Mouse (Mus musculus): Measurements from ENCODE around the gene Retreg2. TPM values are rescaled to one million over a fixed set of nuclear protein-coding genes. Genes with fewer than 3 reads are reported as not detected.

Gene Retreg2
- polyA plus RNA-seq, 1 experiment from 2014 or later, result 47.7 TPM

DNA sequence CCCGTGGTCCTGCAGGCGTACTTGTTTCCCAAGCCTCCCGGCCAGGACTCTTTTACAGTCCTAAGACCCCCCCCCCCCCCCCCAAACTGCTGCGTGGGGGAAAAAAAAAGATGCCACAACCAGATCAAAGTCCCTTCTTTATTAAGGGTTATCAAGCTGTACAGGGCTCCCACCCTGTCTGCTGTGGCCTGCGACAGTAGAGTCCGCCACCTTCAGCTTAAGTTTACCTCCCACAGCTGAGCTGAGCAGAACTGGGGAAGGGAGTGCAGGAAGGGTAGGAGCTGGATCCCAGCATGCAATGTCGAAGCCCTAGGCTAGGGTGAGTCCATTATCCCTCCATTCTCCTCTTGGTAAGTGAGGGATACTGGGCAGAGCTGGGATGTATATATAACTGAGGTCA lies 38.2 kb downstream of the Retreg2 start:
- Histone ChIP-seq H3K36me3 (ENCODE audit: control insufficient read depth, insufficient read depth, low read length) (peaks cover 32% of the 10 kb centered on the region), H3K9me3 (ENCODE audit: control insufficient read depth, low read depth, low read length) (no peaks in the 10 kb centered on the region), H3K27me3 (ENCODE audit: control insufficient read depth, insufficient read depth, low read length) (no peaks in the 10 kb centered on the region), H3K27ac (ENCODE audit: low read length) (no peak overlapping the region), H3K4me2 (replicated peaks; ENCODE audit: low read depth, low read length) (peak overlapping the region; percentile 87), H3K9ac (replicated peaks; ENCODE audit: low read depth, low read length) (no peak overlapping the region), H3K4me1 (ENCODE audit: control insufficient read depth, insufficient read depth, low read length) (peaks cover 6% of the 10 kb centered on the region), H3K4me3 (ENCODE audit: low read depth, low read length) (peak overlapping the region; percentile 51; the same call in 1 of the 2 replicates)
- no peak for ATAC-seq (ENCODE audit: insufficient number of reproducible peaks, insufficient read depth, low FRiP score, low read depth)
- WGBS, result 22% methylated on average over 7 of the region's 7 CpGs

DNA sequence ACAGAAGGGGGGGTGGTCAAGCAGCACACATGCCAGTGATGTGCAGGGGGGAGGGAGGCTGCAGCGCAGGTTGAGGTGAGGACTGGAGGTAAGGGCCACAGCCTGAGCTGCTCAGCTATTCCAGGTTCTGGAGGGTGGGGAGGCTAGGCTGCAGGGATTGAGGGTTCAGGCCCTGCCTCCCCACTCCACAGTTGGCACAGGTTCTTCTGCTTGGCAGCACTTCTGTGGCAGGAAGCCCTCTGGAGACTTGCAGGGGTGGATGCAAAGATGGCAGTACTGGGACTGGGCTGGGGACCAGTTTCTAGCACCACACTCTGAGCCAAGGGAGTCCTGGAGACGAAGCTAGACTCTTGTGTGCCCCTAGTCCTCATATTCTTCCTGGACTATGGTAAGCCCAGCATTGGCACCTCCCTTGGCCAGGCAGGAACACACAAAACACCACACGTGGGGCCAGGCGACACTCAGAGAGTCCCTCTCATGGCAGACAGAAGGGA lies 38.8 kb downstream of the Retreg2 start:
- ATAC-seq (ENCODE audit: insufficient number of reproducible peaks, insufficient read depth, low FRiP score, low read depth), result no peak
- H3K27me3 ChIP-seq (ENCODE audit: control insufficient read depth, insufficient read depth, low read length), result no peaks in the 10 kb centered on the region
- no peaks in the 10 kb centered on the region for H3K9me3 ChIP-seq (ENCODE audit: control insufficient read depth, low read depth, low read length)
- no peak overlapping the region for H3K9ac ChIP-seq (replicated peaks; ENCODE audit: low read depth, low read length)
- peaks cover 37% of the 10 kb centered on the region for H3K36me3 ChIP-seq (ENCODE audit: control insufficient read depth, insufficient read depth, low read length)
- 84% methylated on average over 4 of the region's 4 CpGs for WGBS
- no peak overlapping the region for H3K27ac ChIP-seq (ENCODE audit: low read length)
- peaks cover 6% of the 10 kb centered on the region for H3K4me1 ChIP-seq (ENCODE audit: control insufficient read depth, insufficient read depth, low read length)
- H3K4me2 ChIP-seq (replicated peaks; ENCODE audit: low read depth, low read length), result no peak overlapping the region
- no peak overlapping the region for H3K4me3 ChIP-seq (ENCODE audit: low read depth, low read length)

DNA sequence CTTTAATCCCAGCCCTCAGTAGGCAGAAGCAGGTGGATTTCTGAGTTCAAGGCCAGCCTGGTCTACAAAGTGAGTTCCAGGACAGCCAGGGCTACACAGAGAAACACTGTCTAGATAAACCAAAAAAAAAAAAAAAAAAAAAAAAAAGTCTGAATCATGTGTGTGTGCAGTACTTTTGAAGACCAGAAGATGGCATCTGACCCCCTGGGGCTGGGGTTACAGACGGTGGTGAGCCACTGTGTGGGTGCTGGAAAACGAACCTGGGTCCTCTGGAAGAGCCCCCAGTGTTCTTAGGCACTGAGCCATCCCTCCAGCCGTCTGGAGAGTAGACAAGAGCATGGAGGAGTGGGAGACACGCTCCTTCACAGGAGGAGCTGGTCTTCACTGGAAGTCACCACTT lies 39.6 kb downstream of the Retreg2 start:
- H3K4me1 ChIP-seq (ENCODE audit: control insufficient read depth, insufficient read depth, low read length), result peaks cover 6% of the 10 kb centered on the region
- H3K4me3 ChIP-seq (ENCODE audit: low read depth, low read length), result no peak overlapping the region
- no peaks in the 10 kb centered on the region for H3K9me3 ChIP-seq (ENCODE audit: control insufficient read depth, low read depth, low read length)
- H3K36me3 ChIP-seq (ENCODE audit: control insufficient read depth, insufficient read depth, low read length), result peaks cover 37% of the 10 kb centered on the region
- no peak overlapping the region for H3K4me2 ChIP-seq (replicated peaks; ENCODE audit: low read depth, low read length)
- no peak overlapping the region for H3K9ac ChIP-seq (replicated peaks; ENCODE audit: low read depth, low read length)
- 74% methylated on average over 4 of the region's 4 CpGs for WGBS
- no peak for ATAC-seq (ENCODE audit: insufficient number of reproducible peaks, insufficient read depth, low FRiP score, low read depth)
- H3K27me3 ChIP-seq (ENCODE audit: control insufficient read depth, insufficient read depth, low read length), result no peaks in the 10 kb centered on the region
- H3K27ac ChIP-seq (ENCODE audit: low read length), result no peak overlapping the region

DNA sequence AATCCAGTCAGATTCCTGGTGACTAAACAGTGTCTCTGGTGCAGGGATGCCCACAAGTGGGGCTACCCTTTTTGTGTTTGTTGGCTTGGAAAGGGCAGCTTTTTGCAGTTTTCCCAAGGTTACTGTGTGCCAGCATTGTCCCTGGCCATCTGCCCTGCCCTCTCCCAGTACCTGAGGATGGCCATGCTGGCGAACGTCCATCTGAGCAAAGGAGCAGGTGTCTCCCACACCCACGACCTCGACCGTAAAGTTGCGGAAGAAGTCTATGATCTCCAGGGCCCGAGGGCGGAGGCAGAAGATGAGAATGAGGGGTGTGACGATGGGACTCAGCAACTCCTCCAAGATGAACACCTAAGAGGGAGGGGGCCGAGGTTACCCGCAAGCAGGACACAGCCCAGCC lies 42.9 kb downstream of the Retreg2 start:
- H3K4me2 ChIP-seq (replicated peaks; ENCODE audit: low read depth, low read length), result no peak overlapping the region
- WGBS, result 94% methylated on average over 11 of the region's 11 CpGs
- H3K9me3 ChIP-seq (ENCODE audit: control insufficient read depth, low read depth, low read length), result no peaks in the 10 kb centered on the region
- ATAC-seq (ENCODE audit: insufficient number of reproducible peaks, insufficient read depth, low FRiP score, low read depth), result no peak
- peaks cover 42% of the 10 kb centered on the region for H3K36me3 ChIP-seq (ENCODE audit: control insufficient read depth, insufficient read depth, low read length)
- H3K9ac ChIP-seq (replicated peaks; ENCODE audit: low read depth, low read length), result no peak overlapping the region
- H3K4me1 ChIP-seq (ENCODE audit: control insufficient read depth, insufficient read depth, low read length), result peaks cover 2% of the 10 kb centered on the region; the same call in 1 of the 2 replicates
- no peak overlapping the region for H3K27ac ChIP-seq (ENCODE audit: low read length)
- H3K4me3 ChIP-seq (ENCODE audit: low read depth, low read length), result no peak overlapping the region
- H3K27me3 ChIP-seq (ENCODE audit: control insufficient read depth, insufficient read depth, low read length), result no peaks in the 10 kb centered on the region

DNA sequence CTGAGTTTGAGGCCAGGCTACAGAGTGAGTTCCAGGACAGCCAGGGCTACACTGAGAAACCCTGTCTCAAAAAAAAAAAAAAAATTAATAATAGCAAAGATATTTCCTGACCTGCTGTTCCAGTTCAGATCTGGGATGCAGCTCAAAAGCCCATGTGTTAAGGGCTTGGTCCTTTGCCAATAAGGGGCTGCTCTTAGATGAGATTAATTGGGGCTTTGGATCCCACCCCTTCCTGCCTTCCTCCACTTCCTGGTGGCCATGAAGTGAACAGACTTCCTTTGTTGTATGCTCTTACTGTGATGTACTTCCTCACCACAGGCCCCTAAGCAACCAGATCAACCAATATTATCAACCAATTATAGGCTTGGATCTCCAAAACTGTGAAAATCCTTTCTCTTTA lies 44.5 kb downstream of the Retreg2 start:
- peaks cover 37% of the 10 kb centered on the region for H3K36me3 ChIP-seq (ENCODE audit: control insufficient read depth, insufficient read depth, low read length)
- no peak overlapping the region for H3K9ac ChIP-seq (replicated peaks; ENCODE audit: low read depth, low read length)
- no peak for ATAC-seq (ENCODE audit: insufficient number of reproducible peaks, insufficient read depth, low FRiP score, low read depth)
- no peaks in the 10 kb centered on the region for H3K9me3 ChIP-seq (ENCODE audit: control insufficient read depth, low read depth, low read length)
- no peaks in the 10 kb centered on the region for H3K27me3 ChIP-seq (ENCODE audit: control insufficient read depth, insufficient read depth, low read length)
- H3K4me2 ChIP-seq (replicated peaks; ENCODE audit: low read depth, low read length), result no peak overlapping the region
- H3K4me3 ChIP-seq (ENCODE audit: low read depth, low read length), result no peak overlapping the region
- no peak overlapping the region for H3K27ac ChIP-seq (ENCODE audit: low read length)
- peaks cover 5% of the 10 kb centered on the region; the same call in 1 of the 2 replicates for H3K4me1 ChIP-seq (ENCODE audit: control insufficient read depth, insufficient read depth, low read length)

DNA sequence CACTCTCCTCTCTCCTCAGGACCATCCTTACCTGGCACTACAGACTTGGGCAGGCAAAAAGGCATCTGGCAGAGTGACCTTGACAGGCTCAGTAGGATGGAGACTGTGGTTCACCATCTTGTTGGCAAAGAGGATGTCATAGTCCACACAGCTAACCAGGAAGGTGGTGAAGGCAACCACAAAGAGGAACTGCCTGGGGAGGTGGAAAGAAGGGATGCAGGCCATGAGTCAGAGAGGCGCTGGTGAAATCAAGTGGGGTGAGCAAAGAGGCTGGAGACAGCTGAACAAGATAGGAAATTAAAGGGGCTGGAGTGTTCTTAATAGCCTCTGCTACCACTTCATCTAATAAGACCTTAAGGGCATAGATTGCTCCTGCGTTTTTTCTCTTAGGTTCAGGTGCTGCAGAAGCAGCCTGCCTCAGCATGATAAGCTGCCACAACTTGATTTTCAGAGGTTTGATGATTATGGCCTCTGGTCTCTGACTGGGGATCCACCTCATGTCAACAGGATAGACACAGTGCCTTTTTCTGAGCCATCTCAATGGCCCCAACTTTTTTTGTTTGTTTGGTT lies 45.4 kb downstream of the Retreg2 start:
- H3K27ac ChIP-seq (ENCODE audit: low read length), result no peak overlapping the region

DNA sequence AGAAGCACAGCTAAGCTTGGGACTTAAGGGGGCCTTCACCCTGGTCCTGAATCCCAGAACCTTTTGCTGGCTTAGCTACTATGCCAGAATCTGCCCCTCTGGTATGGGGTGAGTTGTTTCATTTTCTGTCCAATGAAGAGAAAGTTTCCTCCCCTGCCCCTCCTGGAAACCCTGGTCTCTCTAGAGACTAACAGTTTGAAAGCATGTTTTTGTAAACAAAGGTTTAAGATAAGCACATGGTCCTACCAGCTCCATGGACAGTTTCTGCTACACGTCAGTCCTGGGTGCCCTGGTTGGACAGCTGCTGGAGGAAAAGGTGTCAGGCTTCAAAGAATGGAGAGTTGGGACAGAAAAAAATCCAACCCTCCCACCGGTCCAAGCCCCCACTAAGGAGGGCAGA lies 48.0 kb downstream of the Retreg2 start:
- H3K4me1 ChIP-seq (ENCODE audit: control insufficient read depth, insufficient read depth, low read length), result peaks cover 13% of the 10 kb centered on the region
- no peaks in the 10 kb centered on the region for H3K27me3 ChIP-seq (ENCODE audit: control insufficient read depth, insufficient read depth, low read length)
- no peak overlapping the region for H3K4me3 ChIP-seq (ENCODE audit: low read depth, low read length)
- peak overlapping the region; percentile 70; the same call in 1 of the 2 replicates for H3K4me2 ChIP-seq (replicated peaks; ENCODE audit: low read depth, low read length)
- H3K9ac ChIP-seq (replicated peaks; ENCODE audit: low read depth, low read length), result no peak overlapping the region
- 31% methylated on average over 2 of the region's 2 CpGs for WGBS
- H3K27ac ChIP-seq (ENCODE audit: low read length), result no peak overlapping the region
- H3K9me3 ChIP-seq (ENCODE audit: control insufficient read depth, low read depth, low read length), result no peaks in the 10 kb centered on the region
- no peak for ATAC-seq (ENCODE audit: insufficient number of reproducible peaks, insufficient read depth, low FRiP score, low read depth)
- H3K36me3 ChIP-seq (ENCODE audit: control insufficient read depth, insufficient read depth, low read length), result peaks cover 15% of the 10 kb centered on the region

More for the DNA sequence above, 45.4 kb downstream of the Retreg2 start:
- Histone ChIP-seq H3K9me3 (ENCODE audit: control insufficient read depth, low read depth, low read length) (no peaks in the 10 kb centered on the region), H3K36me3 (ENCODE audit: control insufficient read depth, insufficient read depth, low read length) (peaks cover 30% of the 10 kb centered on the region), H3K27me3 (ENCODE audit: control insufficient read depth, insufficient read depth, low read length) (no peaks in the 10 kb centered on the region), H3K9ac (replicated peaks; ENCODE audit: low read depth, low read length) (no peak overlapping the region), H3K4me1 (ENCODE audit: control insufficient read depth, insufficient read depth, low read length) (peaks cover 6% of the 10 kb centered on the region), H3K4me3 (ENCODE audit: low read depth, low read length) (no peak overlapping the region), H3K4me2 (replicated peaks; ENCODE audit: low read depth, low read length) (no peak overlapping the region)
- ATAC-seq (ENCODE audit: insufficient number of reproducible peaks, insufficient read depth, low FRiP score, low read depth), result no peak
- 86% methylated on average over 2 of the region's 2 CpGs for WGBS

DNA sequence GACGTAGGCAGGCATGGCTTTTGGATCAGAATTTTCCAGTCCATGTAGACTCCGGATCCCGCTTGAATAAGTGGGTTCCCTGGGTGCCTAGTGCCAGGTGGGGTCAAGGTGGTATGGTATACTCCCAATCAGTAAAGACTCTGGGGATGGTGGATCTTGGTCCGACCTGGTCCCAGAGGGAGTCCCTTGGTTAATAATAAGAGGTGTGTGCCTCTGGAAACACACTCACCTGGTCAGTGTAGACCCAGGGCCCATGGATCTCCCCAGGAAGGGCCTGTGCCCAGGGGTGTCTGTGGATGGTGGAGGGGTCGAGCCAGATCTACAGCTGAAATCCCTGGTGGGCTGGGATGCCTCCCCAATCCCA lies 48.7 kb downstream of the Retreg2 start:
- WGBS, result 46% methylated on average over 5 of the region's 5 CpGs
- Histone ChIP-seq H3K27me3 (ENCODE audit: control insufficient read depth, insufficient read depth, low read length) (no peaks in the 10 kb centered on the region), H3K36me3 (ENCODE audit: control insufficient read depth, insufficient read depth, low read length) (peaks cover 15% of the 10 kb centered on the region), H3K4me2 (replicated peaks; ENCODE audit: low read depth, low read length) (peak overlapping the region; percentile 70), H3K9ac (replicated peaks; ENCODE audit: low read depth, low read length) (peak overlapping the region; percentile 60), H3K9me3 (ENCODE audit: control insufficient read depth, low read depth, low read length) (no peaks in the 10 kb centered on the region), H3K4me3 (ENCODE audit: low read depth, low read length) (peak overlapping the region; percentile 61), H3K27ac (ENCODE audit: low read length) (peak overlapping the region; percentile 77; the same call in 1 of the 2 replicates), H3K4me1 (ENCODE audit: control insufficient read depth, insufficient read depth, low read length) (peaks cover 13% of the 10 kb centered on the region)
- ATAC-seq (ENCODE audit: insufficient number of reproducible peaks, insufficient read depth, low FRiP score, low read depth), result no peak; the same call in 1 of the 2 replicates
